8 mouse cellular contexts compared by ENCODE assay signal in genomic region chr6:37723337-37723736, GRCm38 (mm10).
DNase-seq lines count a peak whose midpoint lies in the region; ATAC-seq lines count a peak whose summit lies in the region.
"Had no signal": no experiment of that assay in that cellular context is flagged by ENCODE, and none has a peak within 500 bp of the region (broad histone marks: within the 10 kb centered on the region; RNA-seq: fewer than 3 reads in every experiment).

No protein-coding gene starts in this region.

- no peaks in the 10 kb centered on the region for H3K36me3 ChIP-seq in liver, embryonic 16.5 days (ENCODE audit: control insufficient read depth, insufficient read depth)
- H3K36me3 ChIP-seq in liver, embryonic 12.5 days = no peaks in the 10 kb centered on the region
- no peaks in the 10 kb centered on the region for H3K36me3 ChIP-seq in kidney, embryonic 15.5 days

- H3K4me3 ChIP-seq in liver, embryonic 16.5 days (ENCODE audit: low read depth, low read length) = no peak overlapping the region
- H3K4me3 ChIP-seq in liver, embryonic 12.5 days = no peak overlapping the region
- H3K4me3 ChIP-seq in kidney, embryonic 15.5 days (replicated peaks) = no peak overlapping the region
- H3K4me3 ChIP-seq: erythroblast, embryonic 14.5 days had no signal

- no peaks in the 10 kb centered on the region for H3K9me3 ChIP-seq in liver, embryonic 16.5 days (replicated peaks; ENCODE audit: control insufficient read depth, low read length)
- H3K9me3 ChIP-seq in liver, embryonic 12.5 days (replicated peaks) = no peaks in the 10 kb centered on the region
- no peaks in the 10 kb centered on the region for H3K9me3 ChIP-seq in kidney, embryonic 15.5 days (replicated peaks)

- 23% methylated on average over 4 of the region's 4 CpGs for WGBS in liver, embryonic 16.5 days (ENCODE audit: insufficient replicate concordance)
- WGBS in liver, embryonic 12.5 days (ENCODE audit: insufficient replicate concordance) = 37% methylated on average over 4 of the region's 4 CpGs
- 57% methylated on average over 4 of the region's 4 CpGs for WGBS in kidney, embryonic 15.5 days

- ATAC-seq in liver, embryonic 16.5 days (ENCODE audit: low read depth) = 0 out of 2 replicates have a peak, but pooled peaks have one; percentile 16
- ATAC-seq in liver, embryonic 12.5 days = no peak
- peak; percentile 36; the same call in 1 of the 2 replicates for ATAC-seq in kidney, embryonic 15.5 days (replicated peaks; ENCODE audit: low FRiP score)

- H3K27me3 ChIP-seq in liver, embryonic 16.5 days (ENCODE audit: control insufficient read depth, insufficient read depth, low read depth, low read length) = no peaks in the 10 kb centered on the region
- H3K27me3 ChIP-seq in liver, embryonic 12.5 days (replicated peaks) = no peaks in the 10 kb centered on the region
- H3K27me3 ChIP-seq in kidney, embryonic 15.5 days = no peaks in the 10 kb centered on the region

- no peak overlapping the region for H3K27ac ChIP-seq in liver, embryonic 16.5 days (ENCODE audit: low read length)
- H3K27ac ChIP-seq in liver, embryonic 12.5 days = no peak overlapping the region
- H3K27ac ChIP-seq in kidney, embryonic 15.5 days = no peak overlapping the region

- DNase-seq in adrenal gland, postnatal 36 days = peak; percentile 15 to 21
- DNase-seq in fibroblast of lung, adult 2 months (ENCODE audit: low read depth) = peak; percentile 44
- DNase-seq in naive thymus-derived CD4-positive, alpha-beta T cell, adult 2 months (ENCODE audit: low read depth) = peak; percentile 61
- DNase-seq in c-Kit-positive CD71-positive TER-119-positive erythroid progenitor cells, embryonic 14.5 days (ENCODE audit: low spot score) = no peak

- H3K4me1 ChIP-seq in liver, embryonic 16.5 days (ENCODE audit: control insufficient read depth, low read depth, low read length) = no peaks in the 10 kb centered on the region
- no peaks in the 10 kb centered on the region for H3K4me1 ChIP-seq in liver, embryonic 12.5 days
- no peaks in the 10 kb centered on the region for H3K4me1 ChIP-seq in kidney, embryonic 15.5 days

- H3K9ac ChIP-seq in liver, embryonic 16.5 days (ENCODE audit: low read depth, low read length) = no peak overlapping the region
- no peak overlapping the region for H3K9ac ChIP-seq in liver, embryonic 12.5 days
- H3K9ac ChIP-seq in kidney, embryonic 15.5 days = no peak overlapping the region

- no peak overlapping the region for H3K4me2 ChIP-seq in liver, embryonic 16.5 days (ENCODE audit: low read depth, low read length)
- H3K4me2 ChIP-seq in liver, embryonic 12.5 days = no peak overlapping the region
- no peak overlapping the region for H3K4me2 ChIP-seq in kidney, embryonic 15.5 days
